14 mouse cellular contexts compared by ENCODE assay signal in the genomic region with DNA sequence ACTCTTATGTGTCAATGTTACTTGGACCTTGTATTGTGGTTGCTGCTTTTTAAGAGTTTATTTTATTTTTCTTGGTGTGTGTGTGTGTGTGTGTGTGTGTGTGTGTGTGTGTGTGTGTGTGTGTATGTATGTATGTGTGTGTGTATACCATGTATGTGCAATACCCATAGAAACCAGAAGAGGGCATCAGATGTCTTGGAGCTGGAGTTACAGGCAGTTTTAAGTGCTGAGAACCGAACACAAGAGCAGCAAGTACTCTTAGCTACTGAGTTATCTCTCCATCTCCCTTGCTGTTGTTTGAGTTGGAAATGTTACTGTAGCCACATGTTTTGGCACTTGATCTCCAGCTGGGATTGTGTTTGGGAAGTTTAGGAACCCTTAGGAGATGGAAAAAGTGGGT.
"Had no signal": no experiment of that assay in that cellular context is flagged by ENCODE, and none has a peak within 500 bp of the region (broad histone marks: within the 10 kb centered on the region; RNA-seq: fewer than 3 reads in every experiment).

No protein-coding gene starts in this region.

- H3K9me3 ChIP-seq: stomach, embryonic 15.5 days had no signal

- H3K4me1 ChIP-seq: midbrain, embryonic 10.5 days; midbrain, embryonic 12.5 days; neural tube, embryonic 12.5 days; stomach, embryonic 15.5 days had no signal

- DNase-seq: lung, adult 18-20 months; lung, embryonic 14.5 days; lung, postnatal 10 days; lung, postnatal 4 days; midbrain, embryonic 14.5 days; right cerebral cortex, postnatal 14 days; thymus, adult 2 months; thymus, postnatal 25 days; thymus, postnatal 4 days had no signal

- H3K27me3 ChIP-seq: midbrain, embryonic 12.5 days; neural tube, embryonic 12.5 days; stomach, embryonic 15.5 days had no signal

- H3K4me3 ChIP-seq: midbrain, embryonic 10.5 days; midbrain, embryonic 12.5 days; myocyte; neural tube, embryonic 12.5 days; stomach, embryonic 15.5 days had no signal

- H3K36me3 ChIP-seq: midbrain, embryonic 10.5 days; midbrain, embryonic 12.5 days; neural tube, embryonic 12.5 days; stomach, embryonic 15.5 days had no signal
